Comparison of ENCODE assay signal across 8 mouse cellular contexts in genomic region chr2:121271236-121271927, GRCm38 (mm10). TPM values are rescaled to one million over a fixed set of nuclear protein-coding genes. Genes with fewer than 3 reads are reported as not detected.
DNase-seq lines count a peak whose midpoint lies in the region; ATAC-seq and TF ChIP-seq lines count a peak whose summit lies in the region.

Gene Trp53bp1, minus strand, starts transcription at chr2:121271407.

- TF ChIP-seq CTCF in ES-Bruce4 (IDR thresholded peaks at IDR 0.05; ENCODE audit: low read depth, low read length), result no peak
- no peak; the same call in 1 of the 2 replicates for TF ChIP-seq CTCF in liver, postnatal 0 days (IDR thresholded peaks at IDR 0.05; ENCODE audit: low read depth)

- H3K4me1 ChIP-seq in ES-Bruce4 (ENCODE audit: control insufficient read depth, insufficient read depth, low read length), result no peaks in the 10 kb centered on the region
- peaks cover 48% of the 10 kb centered on the region for H3K4me1 ChIP-seq in forebrain, embryonic 13.5 days
- peaks cover 14% of the 10 kb centered on the region; the same call in 1 of the 2 replicates for H3K4me1 ChIP-seq in liver, postnatal 0 days (ENCODE audit: insufficient read depth)
- H3K4me1 ChIP-seq in neural tube, embryonic 14.5 days (ENCODE audit: control insufficient read depth, insufficient read depth, low read length), result peaks cover 31% of the 10 kb centered on the region

- H3K9ac ChIP-seq in ES-Bruce4 (ENCODE audit: low read depth, poor library complexity, severe bottlenecking), result peak within 1 kb of the TSS; percentile 76
- H3K9ac ChIP-seq in forebrain, embryonic 13.5 days, result peak within 1 kb of the TSS; percentile 88
- H3K9ac ChIP-seq in liver, postnatal 0 days (replicated peaks), result peak within 1 kb of the TSS; percentile 85
- peak within 1 kb of the TSS; percentile 74 for H3K9ac ChIP-seq in neural tube, embryonic 14.5 days (replicated peaks; ENCODE audit: low read depth, low read length)

- peak; percentile 98 for DNase-seq in heart, postnatal 10 days
- peak; percentile 91 for DNase-seq in large intestine, adult 2 months (ENCODE audit: low read depth, low spot score)
- peak; percentile 93 for DNase-seq in liver, postnatal 0 days
- DNase-seq in testis, postnatal 10 days (ENCODE audit: low spot score), result peak; percentile 96

- no peaks in the 10 kb centered on the region for H3K9me3 ChIP-seq in ES-Bruce4 (replicated peaks; ENCODE audit: control insufficient read depth, insufficient read depth, low read length, poor library complexity, severe bottlenecking)
- H3K9me3 ChIP-seq in forebrain, embryonic 13.5 days (replicated peaks), result no peaks in the 10 kb centered on the region
- H3K9me3 ChIP-seq in liver, postnatal 0 days (ENCODE audit: low read length), result no peaks in the 10 kb centered on the region
- H3K9me3 ChIP-seq in neural tube, embryonic 14.5 days (ENCODE audit: control insufficient read depth, low read length), result no peaks in the 10 kb centered on the region

- H3K36me3 ChIP-seq in ES-Bruce4 (ENCODE audit: control insufficient read depth, insufficient read depth, low read length, poor library complexity, severe bottlenecking), result peaks cover 18% of the 10 kb centered on the region
- peaks cover 36% of the 10 kb centered on the region for H3K36me3 ChIP-seq in forebrain, embryonic 13.5 days (ENCODE audit: poor library complexity, severe bottlenecking)
- H3K36me3 ChIP-seq in liver, postnatal 0 days (replicated peaks; ENCODE audit: insufficient read depth, low read length), result peaks cover 7% of the 10 kb centered on the region; the same call in 1 of the 2 replicates
- H3K36me3 ChIP-seq in neural tube, embryonic 14.5 days (ENCODE audit: control insufficient read depth, insufficient read depth, low read length), result peaks cover 14% of the 10 kb centered on the region; the same call in 1 of the 2 replicates

- peaks cover 2% of the 10 kb centered on the region; the same call in 1 of the 2 replicates for H3K27me3 ChIP-seq in ES-Bruce4 (ENCODE audit: control insufficient read depth, insufficient read depth, low read length, poor library complexity, severe bottlenecking)
- no peaks in the 10 kb centered on the region for H3K27me3 ChIP-seq in forebrain, embryonic 13.5 days
- no peaks in the 10 kb centered on the region for H3K27me3 ChIP-seq in liver, postnatal 0 days (ENCODE audit: insufficient read depth, low read length)
- no peaks in the 10 kb centered on the region for H3K27me3 ChIP-seq in neural tube, embryonic 14.5 days (ENCODE audit: control insufficient read depth, insufficient read depth, low read length)

- intact Hi-C loops in heart, postnatal 10 days (cut with DNase I), result loop anchor here (2.0 kb wide), 1 partner anchor 17 kb away; the partner anchor contains the start of gene Map1a

- peak; percentile 100 for ATAC-seq in cerebellum, adult (ENCODE audit: insufficient number of reproducible peaks, low FRiP score, low TSS enrichment)
- peak; percentile 99 for ATAC-seq in forebrain, embryonic 13.5 days
- peak; percentile 99 for ATAC-seq in liver, postnatal 0 days
- peak; percentile 99 for ATAC-seq in neural tube, embryonic 14.5 days (ENCODE audit: low read depth)

- H3K4me3 ChIP-seq in ES-Bruce4 (ENCODE audit: low read depth, low read length), result peak within 1 kb of the TSS; percentile 92
- peak within 1 kb of the TSS; percentile 87 for H3K4me3 ChIP-seq in forebrain, embryonic 13.5 days
- H3K4me3 ChIP-seq in liver, postnatal 0 days (ENCODE audit: low read depth, low read length), result peak within 1 kb of the TSS; percentile 99
- peak within 1 kb of the TSS; percentile 68 for H3K4me3 ChIP-seq in neural tube, embryonic 14.5 days (ENCODE audit: low read depth, low read length)

- H3K27ac ChIP-seq in ES-Bruce4 (ENCODE audit: insufficient read depth, low read length), result no peak within 1 kb of the TSS
- peak within 1 kb of the TSS; percentile 94 for H3K27ac ChIP-seq in forebrain, embryonic 13.5 days
- H3K27ac ChIP-seq in liver, postnatal 0 days (ENCODE audit: low read depth), result 0 out of 2 replicates have a peak within 1 kb of the TSS, but pooled peaks have one; percentile 46
- peak within 1 kb of the TSS; percentile 90 for H3K27ac ChIP-seq in neural tube, embryonic 14.5 days (ENCODE audit: low read depth, low read length)

- no peak for TF ChIP-seq EP300 in ES-Bruce4 (IDR thresholded peaks at IDR 0.05; ENCODE audit: insufficient read depth, low read depth, low read length)
- no peak for TF ChIP-seq EP300 in liver, postnatal 0 days (IDR thresholded peaks at IDR 0.05; ENCODE audit: low read depth)

- no peak for TF ChIP-seq POLR2A in ES-Bruce4 (IDR thresholded peaks at IDR 0.05; ENCODE audit: insufficient read depth, low read length)

- under 1% methylated on average over 37 of the region's 37 CpGs for WGBS in forebrain, embryonic 13.5 days
- 2% methylated on average over 36 of the region's 37 CpGs for WGBS in large intestine, adult 2 months
- WGBS in liver, postnatal 0 days (ENCODE audit: insufficient replicate concordance), result 1% methylated on average over 37 of the region's 37 CpGs
- under 1% methylated on average over 37 of the region's 37 CpGs for WGBS in neural tube, embryonic 14.5 days

- peak within 1 kb of the TSS; percentile 72 for H3K4me2 ChIP-seq in forebrain, embryonic 13.5 days
- H3K4me2 ChIP-seq in liver, postnatal 0 days (ENCODE audit: low read depth, low read length), result peak within 1 kb of the TSS; percentile 82
- peak within 1 kb of the TSS; percentile 80 for H3K4me2 ChIP-seq in neural tube, embryonic 14.5 days (ENCODE audit: low read depth, low read length)

RNA-seq across cellular contexts. Expression of gene Trp53bp1, which starts in this region (rescaled TPM):
- polyA plus RNA-seq in ES-Bruce4 (2011; ENCODE audit: insufficient read depth, insufficient read length, low read depth, missing spikeins), result 76.2 and 101 TPM in 2 replicates
- 179 and 204 TPM in 2 replicates for polyA plus RNA-seq in forebrain, embryonic 13.5 days (2015; fragmentation: Nextera tagmentation; extraction: Ambion mirVana)
- total RNA-seq in heart, postnatal 10 days (2021), result 10 to 100 TPM; 51.6 to 57.8 TPM
- polyA plus RNA-seq in large intestine, adult 2 months (2012; rRNA removed), result 13.1 and 14.6 TPM in 2 replicates
- 4.8 and 5.7 TPM in 2 replicates for polyA plus RNA-seq in liver, postnatal 0 days (2015; fragmentation: Nextera tagmentation; extraction: Ambion mirVana)
- 161 and 185 TPM in 2 replicates for polyA plus RNA-seq in neural tube, embryonic 14.5 days (2014; fragmentation: Nextera tagmentation; extraction: Ambion mirVana)
